Mouse (Mus musculus): ENCODE measurements around the gene Muc1. TPM values are rescaled to one million over a fixed set of nuclear protein-coding genes. Genes with fewer than 3 reads are reported as not detected.
A peak's percentile ranks its signal among the peaks of the same experiment; 100 is the strongest.

Muc1 gene
- total and polyA plus RNA-seq, 3 experiments, result 0.09 to 0.60 (median 0.38) TPM

GRCm38 (mm10) chr3:89280050-89280605 is 51.3 kb downstream of the Muc1 start:
- no peak for DNase-seq (ENCODE audit: extremely low read depth)
- Histone ChIP-seq H3K4me3 (replicated peaks in 1 of 3; ENCODE audit: low read depth in 2 of 3, low read length in 2 of 3, poor library complexity in 1 of 3) (peak overlapping the region; percentile 51 to 54 (median 51)), H3K9ac (ENCODE audit: insufficient read depth, low read depth) (peak overlapping the region; percentile 66), H3K27ac (ENCODE audit: insufficient read depth, low read depth) (no peak overlapping the region), H3K36me3 (replicated peaks in 1 of 2; ENCODE audit: control insufficient read depth in 1 of 2, insufficient read depth in 1 of 2, low read length in 1 of 2) (no peaks in the 10 kb centered on the region), H3K79me2 (replicated peaks; ENCODE audit: control insufficient read depth, extremely low read depth, insufficient read depth, poor library complexity, severe bottlenecking) (no peaks in the 10 kb centered on the region), H3K27me3 (replicated peaks) (peaks cover 7% of the 10 kb centered on the region), H3K4me1 (ENCODE audit: control insufficient read depth in 1 of 2, insufficient read depth in 2 of 2) (peaks cover 13 to 32% of the 10 kb centered on the region in 2 experiments), H3K9me3 (replicated peaks; ENCODE audit: low read length) (no peaks in the 10 kb centered on the region), H3K4me2 (ENCODE audit: insufficient read depth, low read depth, poor library complexity, severe bottlenecking) (peak overlapping the region; percentile 68)
- TF ChIP-seq RCOR1 (conservative IDR thresholded peaks at IDR 0.05; ENCODE audit: low read depth, low read length) (no peak), USF1 (IDR thresholded peaks at IDR 0.05; ENCODE audit: low read depth, low read length) (no peak), JUND (conservative IDR thresholded peaks at IDR 0.05; ENCODE audit: low read depth, low read length) (no peak), NRF1 (IDR thresholded peaks at IDR 0.05; ENCODE audit: low read depth, low read length) (no peak), POLR2A (IDR thresholded peaks at IDR 0.05; ENCODE audit: low read depth, low read length) (no peak)
- in situ Hi-C loops (cut with MboI; ENCODE audit: low pct_ligation_motif_present, low pct_unique_long_range_greater_than_20kb, low sequenced_read_pairs), result no loop called here
- dilution Hi-C loops (cut with MboI; ENCODE audit: extremely low pct_ligation_motif_present, extremely low pct_unique_long_range_greater_than_20kb, low sequenced_read_pairs), result no loop called here

GRCm38 (mm10) chr3:89280606-89281511 is 52.0 kb downstream of the Muc1 start, which contains the start of gene Efna1:
Efna1 (minus strand) TSS chr3:89281142.
- H3K36me3 ChIP-seq (replicated peaks in 1 of 2; ENCODE audit: control insufficient read depth in 1 of 2, insufficient read depth in 1 of 2, low read length in 1 of 2), result no peaks in the 10 kb centered on the region
- H3K4me1 ChIP-seq (ENCODE audit: control insufficient read depth in 1 of 2, insufficient read depth in 2 of 2), result peaks cover 20 to 38% of the 10 kb centered on the region in 2 experiments
- H3K4me2 ChIP-seq (ENCODE audit: insufficient read depth, low read depth, poor library complexity, severe bottlenecking), result peak within 1 kb of the TSS; percentile 68
- H3K9me3 ChIP-seq (replicated peaks; ENCODE audit: low read length), result no peaks in the 10 kb centered on the region
- no peaks in the 10 kb centered on the region for H3K79me2 ChIP-seq (replicated peaks; ENCODE audit: control insufficient read depth, extremely low read depth, insufficient read depth, poor library complexity, severe bottlenecking)
- peak within 1 kb of the TSS; percentile 66; the same call in 1 of the 2 replicates for H3K9ac ChIP-seq (ENCODE audit: insufficient read depth, low read depth)
- no peak within 1 kb of the TSS for H3K4me3 ChIP-seq (replicated peaks in 1 of 3; ENCODE audit: low read depth in 2 of 3, low read length in 2 of 3, poor library complexity in 1 of 3)
- H3K27me3 ChIP-seq (replicated peaks), result peaks cover 7% of the 10 kb centered on the region
- TF ChIP-seq CTCF (conservative IDR thresholded peaks at IDR 0.05 in 1 of 2, IDR thresholded peaks at IDR 0.05 in 1 of 2; ENCODE audit: low read depth in 2 of 2, low read length in 2 of 2) (no peak), E2F4 (IDR thresholded peaks at IDR 0.05; ENCODE audit: insufficient replicate concordance, low read depth, low read length) (no peak), HCFC1 (IDR thresholded peaks at IDR 0.05; ENCODE audit: low read depth, low read length) (no peak), RAD21 (IDR thresholded peaks at IDR 0.05; ENCODE audit: low read depth, low read length) (no peak), MYC (IDR thresholded peaks at IDR 0.05; ENCODE audit: low read depth, low read length) (no peak), ZC3H11A (IDR thresholded peaks at IDR 0.05; ENCODE audit: low read depth, low read length) (no peak), ZKSCAN1 (IDR thresholded peaks at IDR 0.05; ENCODE audit: borderline replicate concordance, low read depth, low read length) (no peak), ETS1 (conservative IDR thresholded peaks at IDR 0.05; ENCODE audit: low read depth, low read length) (no peak), JUND (conservative IDR thresholded peaks at IDR 0.05; ENCODE audit: low read depth, low read length) (no peak), ELF1 (IDR thresholded peaks at IDR 0.05; ENCODE audit: low read depth, low read length) (no peak), GABPA (IDR thresholded peaks at IDR 0.05; ENCODE audit: insufficient replicate concordance, low read depth, low read length) (no peak)
- H3K27ac ChIP-seq (ENCODE audit: insufficient read depth, low read depth), result no peak within 1 kb of the TSS
- DNase-seq (ENCODE audit: extremely low read depth), result no peak
- in situ Hi-C loops (cut with MboI; ENCODE audit: low pct_ligation_motif_present, low pct_unique_long_range_greater_than_20kb, low sequenced_read_pairs), result no loop called here
- dilution Hi-C loops (cut with MboI; ENCODE audit: extremely low pct_ligation_motif_present, extremely low pct_unique_long_range_greater_than_20kb, low sequenced_read_pairs), result no loop called here
